Mouse (Mus musculus) myocyte (in vitro differentiated cells): ENCODE data around the gene Map3k3. TPM values are rescaled to one million over a fixed set of nuclear protein-coding genes. Genes with fewer than 3 reads are reported as not detected.

ENCODE experiments used
- H3K27me3 ChIP-seq: one replicate; pipeline ENCODE4 v1.6.1; 2011; ENCODE audit not compliant: control insufficient read depth, insufficient read depth, insufficient read length
- H3K36me3 ChIP-seq: one replicate; pipeline ENCODE4 v1.6.1; 2011; ENCODE audit not compliant: control insufficient read depth, insufficient read depth
- H3K4me2 ChIP-seq: one replicate; pipeline ENCODE4 v1.6.1; 2011; ENCODE audit warnings: low read depth, control low read depth
- H3K4me3 ChIP-seq: one replicate; pipeline ENCODE4 v1.5.1; 2011; ENCODE audit warnings: mild to moderate bottlenecking, control low read depth, moderate library complexity
- H3K79me2 ChIP-seq: one replicate; pipeline ENCODE4 v1.6.1; 2011; ENCODE audit not compliant: control insufficient read depth, insufficient read depth
- H3ac ChIP-seq: one replicate; pipeline ENCODE4 v1.6.1; 2011; ENCODE audit not compliant: control insufficient read depth, insufficient read length
- CEBPB ChIP-seq: IDR thresholded peaks from 2 replicates; pipeline ENCODE4 v1.6.1; 2011; ENCODE audit warnings: mild to moderate bottlenecking, moderate library complexity; ENCODE audit not compliant: poor library complexity, insufficient read depth, severe bottlenecking
- E2F4 ChIP-seq: IDR thresholded peaks from one replicate; pipeline ENCODE4 v1.6.1; 2011; ENCODE audit warnings: mild to moderate bottlenecking, control low read depth, moderate library complexity; ENCODE audit not compliant: insufficient read depth
- MAX ChIP-seq: IDR thresholded peaks from one replicate; pipeline ENCODE4 v1.6.1; 2011; ENCODE audit warnings: low read depth, mild to moderate bottlenecking, control low read depth
- MYOD1 ChIP-seq, 3 experiments: IDR thresholded peaks; one replicate each; pipeline ENCODE4 v1.6.1; 2011; ENCODE audit warnings: control low read depth in 2 of 3, low read depth in 2 of 3, mild to moderate bottlenecking in 2 of 3, moderate library complexity in 1 of 3; ENCODE audit not compliant: insufficient read length in 2 of 3, control insufficient read depth in 1 of 3
- MYOG ChIP-seq, 3 experiments: IDR thresholded peaks; one replicate each; pipeline ENCODE4 v1.6.1; 2011; ENCODE audit warnings: control low read depth in 2 of 3, low read depth in 2 of 3, mild to moderate bottlenecking in 2 of 3; ENCODE audit not compliant: insufficient read length in 2 of 3, control insufficient read depth in 1 of 3, insufficient read depth in 1 of 3
- POLR2A ChIP-seq: IDR thresholded peaks from one replicate; pipeline ENCODE4 v1.6.1; 2011; ENCODE audit warnings: low read depth, mild to moderate bottlenecking, control low read depth, moderate library complexity; ENCODE audit not compliant: insufficient read length
- POLR2AphosphoS2 ChIP-seq: IDR thresholded peaks from one replicate; pipeline ENCODE4 v1.6.1; 2011; ENCODE audit warnings: low read depth, control low read depth; ENCODE audit not compliant: insufficient read length
- REST ChIP-seq: IDR thresholded peaks from one replicate; pipeline ENCODE4 v1.6.1; 2011; ENCODE audit warnings: mild to moderate bottlenecking, control low read depth, moderate library complexity; ENCODE audit not compliant: insufficient read depth, insufficient read length
- SRF ChIP-seq: IDR thresholded peaks from one replicate; pipeline ENCODE4 v1.6.1; 2011; ENCODE audit warnings: low read depth; ENCODE audit not compliant: control insufficient read depth, insufficient read length
- TCF12 ChIP-seq: IDR thresholded peaks from one replicate; pipeline ENCODE4 v1.6.1; 2011; ENCODE audit warnings: mild to moderate bottlenecking, control low read depth; ENCODE audit not compliant: poor library complexity, insufficient read depth, severe bottlenecking
- TCF3 ChIP-seq: IDR thresholded peaks from one replicate; pipeline ENCODE4 v1.6.1; 2011; ENCODE audit warnings: low read depth, control low read depth; ENCODE audit not compliant: insufficient read length
- USF1 ChIP-seq: IDR thresholded peaks from one replicate; pipeline ENCODE4 v1.6.1; 2011; ENCODE audit warnings: low read depth, mild to moderate bottlenecking, control low read depth, moderate library complexity
- polyA plus RNA-seq: library from polyadenylated mRNA; unstranded; fragments of >200 nt; fragmentation: generic; extraction: Trizol; gene quantifications from one replicate; pipeline ENCODE4 v1.2.1, GENCODE M21; 2012; ENCODE audit warnings: missing spikeins

The Map3k3 gene
- polyA plus RNA-seq, 1 experiment, result 21.9 TPM

DNA sequence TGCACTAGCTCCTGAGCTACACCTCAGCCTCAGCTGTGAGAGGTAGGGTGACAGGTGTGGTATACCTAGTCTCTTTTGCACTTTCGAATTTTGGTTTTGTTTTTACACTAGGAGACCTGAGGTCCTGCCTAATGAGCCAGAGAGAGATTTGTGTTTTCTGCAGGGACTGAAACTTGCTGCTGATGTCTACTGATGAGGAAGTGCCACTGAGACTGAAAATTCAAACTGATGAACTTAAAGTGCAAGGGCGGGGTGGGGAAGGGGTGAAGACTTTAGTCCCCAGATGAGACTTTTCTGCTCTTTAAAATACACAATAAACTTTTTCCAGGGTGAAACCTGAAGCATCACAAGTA, 96.0 kb downstream of the Map3k3 start:
- Histone ChIP-seq H3K4me2 (no peak overlapping the region), H3K27me3 (no peaks in the 10 kb centered on the region), H3K4me3 (no peak overlapping the region), H3K36me3 (no peaks in the 10 kb centered on the region), H3K79me2 (no peaks in the 10 kb centered on the region), H3ac (no peak overlapping the region)
- TF ChIP-seq POLR2AphosphoS2, result no peak
- TF ChIP-seq POLR2A, result no peak
- no peak for TF ChIP-seq MYOG (IDR thresholded peaks at IDR 0.05; ENCODE audit: control insufficient read depth in 1 of 3, insufficient read depth in 1 of 3, insufficient read length in 2 of 3, low read depth in 2 of 3)
- TF ChIP-seq MAX, result no peak
- no peak for TF ChIP-seq USF1
- no peak for TF ChIP-seq E2F4
- TF ChIP-seq REST, result no peak
- no peak for TF ChIP-seq TCF3
- TF ChIP-seq TCF12, result no peak
- no peak for TF ChIP-seq CEBPB
- no peak for TF ChIP-seq MYOD1 (IDR thresholded peaks at IDR 0.05; ENCODE audit: control insufficient read depth in 1 of 3, insufficient read length in 2 of 3, low read depth in 2 of 3)
- TF ChIP-seq SRF, result no peak

DNA sequence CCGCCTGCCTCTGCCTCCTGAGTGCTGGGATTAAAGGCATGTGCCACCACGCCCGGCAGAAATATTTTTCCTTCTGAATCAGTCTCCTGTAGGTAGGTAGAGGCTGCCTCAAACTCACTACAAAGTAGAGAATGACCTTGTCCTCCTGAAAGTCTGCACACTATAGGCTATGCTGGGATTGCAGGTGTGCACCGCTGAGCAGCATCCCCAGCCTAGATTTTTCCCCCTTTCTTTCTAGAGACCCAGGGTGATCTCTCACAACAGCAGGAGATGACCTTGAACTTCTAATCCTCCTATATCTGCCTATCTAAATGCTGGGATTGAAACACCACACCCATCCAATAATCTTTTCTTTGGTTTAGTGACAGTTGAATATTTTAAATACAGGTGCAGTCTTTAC, 102.9 kb downstream of the Map3k3 start:
- H3K4me3 ChIP-seq, result no peak overlapping the region
- H3K4me2 ChIP-seq, result no peak overlapping the region
- no peaks in the 10 kb centered on the region for H3K36me3 ChIP-seq
- no peak overlapping the region for H3ac ChIP-seq
- TF ChIP-seq TCF3, result no peak
- TF ChIP-seq POLR2AphosphoS2, result no peak
- TF ChIP-seq TCF12, result no peak
- no peak for TF ChIP-seq POLR2A
- TF ChIP-seq MYOD1 (IDR thresholded peaks at IDR 0.05; ENCODE audit: control insufficient read depth in 1 of 3, insufficient read length in 2 of 3, low read depth in 2 of 3), result no peak
- TF ChIP-seq USF1, result no peak
- TF ChIP-seq SRF, result no peak
- TF ChIP-seq MYOG (IDR thresholded peaks at IDR 0.05; ENCODE audit: control insufficient read depth in 1 of 3, insufficient read depth in 1 of 3, insufficient read length in 2 of 3, low read depth in 2 of 3), result no peak
- no peak for TF ChIP-seq E2F4
- no peak for TF ChIP-seq MAX
- TF ChIP-seq REST, result no peak
- no peak for TF ChIP-seq CEBPB
- no peaks in the 10 kb centered on the region for H3K27me3 ChIP-seq
- H3K79me2 ChIP-seq, result peaks cover 5% of the 10 kb centered on the region

DNA sequence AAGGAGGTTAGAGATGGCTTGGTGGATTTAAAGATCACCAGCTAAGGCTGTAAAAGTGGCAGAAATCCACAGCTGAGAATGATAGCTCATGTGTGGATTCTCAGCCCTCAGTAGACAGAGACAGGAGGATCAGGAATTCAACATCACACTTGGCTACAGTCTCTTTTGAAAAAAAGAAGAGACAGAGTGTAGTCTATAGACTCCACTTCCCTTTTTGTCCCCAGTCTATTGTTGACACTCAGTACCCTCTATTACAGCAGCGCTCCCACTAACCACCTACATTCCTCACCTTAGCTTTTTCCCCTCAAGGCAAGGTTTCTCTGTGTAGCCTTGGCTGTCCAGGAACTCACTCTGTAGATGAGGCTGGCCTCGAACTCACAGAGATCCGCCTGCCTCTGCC, 107.3 kb downstream of the Map3k3 start:
- Histone ChIP-seq H3K27me3 (no peaks in the 10 kb centered on the region), H3K4me2 (no peak overlapping the region), H3K79me2 (peaks cover 10% of the 10 kb centered on the region), H3K4me3 (no peak overlapping the region), H3K36me3 (peaks cover 7% of the 10 kb centered on the region), H3ac (no peak overlapping the region)
- TF ChIP-seq POLR2AphosphoS2 (no peak), SRF (no peak), CEBPB (no peak), TCF3 (no peak), REST (no peak), MYOG (IDR thresholded peaks at IDR 0.05; ENCODE audit: control insufficient read depth in 1 of 3, insufficient read depth in 1 of 3, insufficient read length in 2 of 3, low read depth in 2 of 3) (no peak), TCF12 (no peak), MAX (no peak), MYOD1 (IDR thresholded peaks at IDR 0.05; ENCODE audit: control insufficient read depth in 1 of 3, insufficient read length in 2 of 3, low read depth in 2 of 3) (no peak), USF1 (no peak), POLR2A (no peak), E2F4 (no peak)

- peaks cover 10% of the 10 kb centered on the region for H3K79me2 ChIP-seq
- H3K4me2 ChIP-seq, result peak overlapping the region; percentile 98
- H3K36me3 ChIP-seq, result peaks cover 13% of the 10 kb centered on the region
- H3K27me3 ChIP-seq, result no peaks in the 10 kb centered on the region
- TF ChIP-seq TCF12 (no peak), CEBPB (no peak), USF1 (no peak), REST (no peak), MYOG (IDR thresholded peaks at IDR 0.05; ENCODE audit: control insufficient read depth in 1 of 3, insufficient read depth in 1 of 3, insufficient read length in 2 of 3, low read depth in 2 of 3) (no peak), E2F4 (no peak), SRF (no peak), POLR2AphosphoS2 (no peak), MYOD1 (IDR thresholded peaks at IDR 0.05; ENCODE audit: control insufficient read depth in 1 of 3, insufficient read length in 2 of 3, low read depth in 2 of 3) (no peak), POLR2A (no peak)
- peak overlapping the region; percentile 67 for H3K4me3 ChIP-seq
- H3ac ChIP-seq, result no peak overlapping the region
Observed at GRCm38 (mm10) chr11:106192241-106192640, 107.8 kb downstream of the Map3k3 start.
